Mouse (Mus musculus) kidney, postnatal 25 days (tissue): ENCODE measurements around the gene Rgr.

Experiments
- DNase-seq, 2 experiments: peaks; one replicate each; pipeline ENCODE4 v3.0.0; 2021; ENCODE audit warnings: mixed read lengths in 2 of 2

Gene Rgr

GRCm38 (mm10) chr14:36989784-36990183 lies 59.0 kb downstream of the Rgr start:
- DNase-seq = peak; percentile 81 to 83

DNA sequence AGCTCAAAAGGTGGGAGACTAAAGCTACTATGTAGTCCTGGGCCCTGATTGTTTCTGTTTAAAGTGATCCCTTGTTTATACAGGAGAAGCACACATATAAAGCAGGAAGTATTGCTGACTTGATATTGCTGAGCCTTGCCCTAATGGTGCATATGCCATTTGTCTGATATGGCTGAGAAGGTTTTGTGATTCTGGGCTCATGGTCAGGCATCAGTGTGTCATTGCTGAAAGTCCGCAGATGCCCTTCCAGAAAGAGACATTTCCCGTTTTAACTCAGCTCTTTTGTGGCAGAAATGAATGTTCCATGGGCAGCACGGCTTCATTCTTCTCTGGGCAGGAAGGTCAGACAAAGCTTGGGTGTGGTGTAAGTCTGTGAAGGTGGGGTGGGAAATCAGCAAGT lies 63.1 kb downstream of the Rgr start:
- DNase-seq = peak in 1 of 2 experiments; percentile 8
